Mouse (Mus musculus) kidney, embryonic 14.5 days (tissue): ENCODE results near the gene Msmb. TPM values are rescaled to one million over a fixed set of nuclear protein-coding genes. Genes with fewer than 3 reads are reported as not detected.
"Not testable (repeated sequence)": the region's sequence is repeated elsewhere in the genome, so short reads cannot be mapped to it uniquely, and the experiment has no call there.

Experiments used
- ATAC-seq: fragments of 200-750 bp; cut with Nextera tagmentation; 2 replicates; pipeline ENCODE4 v1.8.0; 2017; ENCODE audit warnings: moderate number of reproducible peaks, mild to moderate bottlenecking, moderate TSS enrichment, moderate library complexity; ENCODE audit not compliant: low FRiP score, low TSS enrichment
- H3K27ac ChIP-seq: fragments of 300-500 bp; sonication (generic); 2 replicates; pipeline ENCODE4 v1.5.1; 2014; ENCODE audit warnings: low read depth, mild to moderate bottlenecking, low read length, moderate library complexity, mixed read lengths
- H3K27me3 ChIP-seq: fragments of 300-500 bp; sonication (generic); 2 replicates; pipeline ENCODE4 v1.6.1; 2014; ENCODE audit warnings: mild to moderate bottlenecking, low read length; ENCODE audit not compliant: control insufficient read depth, insufficient read depth
- H3K36me3 ChIP-seq: fragments of 300-500 bp; sonication (generic); 2 replicates; pipeline ENCODE4 v1.6.1; 2014; ENCODE audit warnings: low read length, mixed read lengths; ENCODE audit not compliant: control insufficient read depth, insufficient read depth
- H3K4me1 ChIP-seq: fragments of 300-500 bp; sonication (generic); 2 replicates; pipeline ENCODE4 v1.6.1; 2014; ENCODE audit warnings: low read length, mixed read lengths; ENCODE audit not compliant: control insufficient read depth, insufficient read depth
- H3K4me2 ChIP-seq: fragments of 300-500 bp; sonication (generic); replicated peaks from 2 replicates; pipeline ENCODE4 v1.6.1; 2014; ENCODE audit warnings: low read depth, mild to moderate bottlenecking, low read length
- H3K4me3 ChIP-seq: fragments of 300-500 bp; sonication (generic); 2 replicates; pipeline ENCODE4 v1.5.1; 2014; ENCODE audit warnings: mild to moderate bottlenecking, low read length
- H3K9ac ChIP-seq: fragments of 300-500 bp; sonication (generic); 2 replicates; pipeline ENCODE4 v1.6.1; 2014; ENCODE audit warnings: low read depth, mild to moderate bottlenecking, low read length, moderate library complexity
- H3K9me3 ChIP-seq: fragments of 300-500 bp; sonication (generic); 2 replicates; pipeline ENCODE4 v1.6.1; 2016; ENCODE audit warnings: low read length; ENCODE audit not compliant: control insufficient read depth
- WGBS: fragments of 180-500 bp; shearing (Covaris S2); extraction: QIAGEN DNeasy Blood & Tissue Kit; methylation state at CpG from one replicate; pipeline ENCODE4 v1.1.7; 2014; 5-methylcytosine and 5-hydroxymethylcytosine counted together
- polyA plus RNA-seq: library from polyadenylated mRNA; unstranded; fragments of >200 nt; fragmentation: Nextera tagmentation; extraction: Ambion mirVana; gene quantifications from 2 replicates; pipeline ENCODE4 v1.2.1, GENCODE M21; 2014

Gene Msmb
- polyA plus RNA-seq, 1 experiment from 2014 or later: not detected

- Histone ChIP-seq H3K36me3 (peaks cover 10% of the 10 kb centered on the region), H3K4me3 (no peak overlapping the region), H3K27ac (no peak overlapping the region), H3K4me2 (no peak overlapping the region), H3K4me1 (0 out of 2 replicates have a peak, but pooled peaks cover 4% of the 10 kb centered on the region), H3K9me3 (no peaks in the 10 kb centered on the region), H3K27me3 (no peaks in the 10 kb centered on the region), H3K9ac (no peak overlapping the region)
- 94% methylated on average over 4 of the region's 4 CpGs for WGBS
- ATAC-seq: no peak
These were observed 34.9 kb upstream of the Msmb start for GRCm38 (mm10) chr14:32106911-32107310.

GRCm38 (mm10) chr14:32112124-32112523, 29.7 kb upstream of the Msmb start:
- 94% methylated on average over 10 of the region's 10 CpGs for WGBS
- not testable (repeated sequence) for H3K4me2 ChIP-seq, H3K4me1 ChIP-seq, H3K27ac ChIP-seq, H3K27me3 ChIP-seq, H3K9ac ChIP-seq, H3K4me3 ChIP-seq, H3K9me3 ChIP-seq, ATAC-seq, H3K36me3 ChIP-seq

GRCm38 (mm10) chr14:32120940-32121919, 20.6 kb upstream of the Msmb start:
- Histone ChIP-seq H3K4me1 (peaks cover 9% of the 10 kb centered on the region; the same call in 1 of the 2 replicates), H3K27ac (peak overlapping the region; percentile 55; the same call in 1 of the 2 replicates), H3K27me3 (no peaks in the 10 kb centered on the region), H3K36me3 (no peaks in the 10 kb centered on the region), H3K9me3 (no peaks in the 10 kb centered on the region), H3K4me3 (no peak overlapping the region), H3K4me2 (0 out of 2 replicates have a peak overlapping the region, but pooled peaks have one; percentile 10), H3K9ac (no peak overlapping the region)
- 24% methylated on average over 11 of the region's 11 CpGs for WGBS
- ATAC-seq: peak; percentile 75

- no peak overlapping the region for H3K4me3 ChIP-seq
- ATAC-seq: peak; percentile 16; the same call in 1 of the 2 replicates
- H3K27me3 ChIP-seq: no peaks in the 10 kb centered on the region
- H3K9ac ChIP-seq: no peak overlapping the region
- H3K4me1 ChIP-seq: peaks cover 9% of the 10 kb centered on the region; the same call in 1 of the 2 replicates
- WGBS: 51% methylated on average over 2 of the region's 2 CpGs
- H3K36me3 ChIP-seq: no peaks in the 10 kb centered on the region
- no peak overlapping the region for H3K27ac ChIP-seq
- H3K9me3 ChIP-seq: no peaks in the 10 kb centered on the region
- H3K4me2 ChIP-seq: no peak overlapping the region
These were observed 19.9 kb upstream of the Msmb start for GRCm38 (mm10) chr14:32121920-32122315.

GRCm38 (mm10) chr14:32124261-32124660, 17.6 kb upstream of the Msmb start:
- peaks cover 9% of the 10 kb centered on the region; the same call in 1 of the 2 replicates for H3K4me1 ChIP-seq
- H3K36me3 ChIP-seq: no peaks in the 10 kb centered on the region
- H3K9ac ChIP-seq: no peak overlapping the region
- H3K4me2 ChIP-seq: no peak overlapping the region
- ATAC-seq: no peak
- H3K4me3 ChIP-seq: no peak overlapping the region
- H3K9me3 ChIP-seq: no peaks in the 10 kb centered on the region
- 78% methylated on average over 3 of the region's 3 CpGs for WGBS
- no peak overlapping the region for H3K27ac ChIP-seq
- H3K27me3 ChIP-seq: no peaks in the 10 kb centered on the region

- not testable (repeated sequence) for H3K9ac ChIP-seq, H3K27me3 ChIP-seq, H3K27ac ChIP-seq, H3K4me3 ChIP-seq, H3K4me2 ChIP-seq, ATAC-seq, H3K36me3 ChIP-seq, H3K4me1 ChIP-seq, H3K9me3 ChIP-seq
- 87% methylated on average over 5 of the region's 5 CpGs for WGBS
These were observed 16.6 kb upstream of the Msmb start for GRCm38 (mm10) chr14:32125256-32125655.

GRCm38 (mm10) chr14:32128409-32128808, 13.4 kb upstream of the Msmb start:
- Histone ChIP-seq H3K4me3 (no peak overlapping the region), H3K4me1 (no peaks in the 10 kb centered on the region), H3K27ac (no peak overlapping the region), H3K9me3 (no peaks in the 10 kb centered on the region), H3K9ac (no peak overlapping the region), H3K27me3 (no peaks in the 10 kb centered on the region), H3K36me3 (no peaks in the 10 kb centered on the region), H3K4me2 (no peak overlapping the region)
- ATAC-seq: no peak
- 77% methylated on average over 5 of the region's 5 CpGs for WGBS

GRCm38 (mm10) chr14:32131836-32132235, 10.0 kb upstream of the Msmb start:
- WGBS: 83% methylated on average over 4 of the region's 4 CpGs
- no peak overlapping the region for H3K27ac ChIP-seq
- no peak for ATAC-seq

GRCm38 (mm10) chr14:32134293-32134692, 7.5 kb upstream of the Msmb start:
- Histone ChIP-seq H3K9me3 (no peaks in the 10 kb centered on the region), H3K27me3 (no peaks in the 10 kb centered on the region), H3K9ac (no peak overlapping the region), H3K4me2 (no peak overlapping the region), H3K27ac (no peak overlapping the region), H3K4me3 (no peak overlapping the region), H3K36me3 (no peaks in the 10 kb centered on the region), H3K4me1 (no peaks in the 10 kb centered on the region)
- WGBS: 86% methylated on average over 2 of the region's 2 CpGs
- no peak for ATAC-seq

More at GRCm38 (mm10) chr14:32131836-32132235, 10.0 kb upstream of the Msmb start:
- Histone ChIP-seq H3K4me1 (no peaks in the 10 kb centered on the region), H3K9ac (no peak overlapping the region), H3K36me3 (no peaks in the 10 kb centered on the region), H3K27me3 (no peaks in the 10 kb centered on the region), H3K9me3 (no peaks in the 10 kb centered on the region), H3K4me2 (no peak overlapping the region), H3K4me3 (no peak overlapping the region)
